Mouse (Mus musculus) CH12.LX (cell line): ENCODE measurements at regions not wholly inside any gene's neighbourhood (a gene's known extent, or its start where the extent isn't known, plus 50 kb on each side); places are given as distances from the start of the nearest gene placed in this dataset.

Experiments used
- CHD2 ChIP-seq: IDR thresholded peaks from 2 replicates; pipeline ENCODE4 v1.6.1; 2011; ENCODE audit warnings: low read length, improper control_type of control experiment
- CTCF ChIP-seq, 2 experiments: IDR thresholded peaks in 1 of 2; conservative IDR thresholded peaks in 1 of 2; 2 replicates each; pipeline ENCODE4 v1.5.1; 2011 to 2012; ENCODE audit warnings: low read depth in 2 of 2, low read length in 2 of 2, improper control_type of control experiment in 1 of 2, inconsistent platforms in 1 of 2, mild to moderate bottlenecking in 1 of 2, moderate library complexity in 1 of 2
- ELF1 ChIP-seq: IDR thresholded peaks from 2 replicates; pipeline ENCODE4 v1.6.1; 2014; ENCODE audit warnings: low read depth, mild to moderate bottlenecking, inconsistent platforms, low read length, improper control_type of control experiment
- EP300 ChIP-seq: IDR thresholded peaks from 2 replicates; pipeline ENCODE4 v1.6.1; 2011; ENCODE audit warnings: low read length, improper control_type of control experiment
- HCFC1 ChIP-seq: IDR thresholded peaks from 2 replicates; pipeline ENCODE4 v1.6.1; 2012; ENCODE audit warnings: low read depth, mild to moderate bottlenecking, inconsistent platforms, low read length, improper control_type of control experiment
- JUND ChIP-seq: conservative IDR thresholded peaks from 2 replicates; pipeline ENCODE4 v1.6.1; 2011; ENCODE audit warnings: low read depth, low read length, improper control_type of control experiment
- MAX ChIP-seq: IDR thresholded peaks from 2 replicates; pipeline ENCODE4 v1.6.1; 2011; ENCODE audit warnings: low read length, improper control_type of control experiment
- MAZ ChIP-seq: IDR thresholded peaks from 2 replicates; pipeline ENCODE4 v1.6.1; 2012; ENCODE audit warnings: low read depth, mild to moderate bottlenecking, inconsistent platforms, low read length, improper control_type of control experiment, moderate library complexity
- POLR2A ChIP-seq: IDR thresholded peaks from 2 replicates; pipeline ENCODE4 v1.6.1; 2011; ENCODE audit warnings: low read depth, mild to moderate bottlenecking, improper control_type of control experiment, low read length
- TCF12 ChIP-seq: IDR thresholded peaks from 2 replicates; pipeline ENCODE4 v1.6.1; 2014; ENCODE audit warnings: low read depth, mild to moderate bottlenecking, inconsistent platforms, low read length, improper control_type of control experiment
- UBTF ChIP-seq: IDR thresholded peaks from 2 replicates; pipeline ENCODE4 v1.6.1; 2012; ENCODE audit warnings: low read depth, mild to moderate bottlenecking, inconsistent platforms, low read length, improper control_type of control experiment, moderate library complexity
- USF1 ChIP-seq: IDR thresholded peaks from 2 replicates; pipeline ENCODE4 v1.6.1; 2014; ENCODE audit warnings: low read depth, mild to moderate bottlenecking, inconsistent platforms, low read length, improper control_type of control experiment
- ZNF384 ChIP-seq: IDR thresholded peaks from 2 replicates; pipeline ENCODE4 v1.6.1; 2012; ENCODE audit warnings: low read depth, low read length, improper control_type of control experiment, inconsistent platforms

DNA sequence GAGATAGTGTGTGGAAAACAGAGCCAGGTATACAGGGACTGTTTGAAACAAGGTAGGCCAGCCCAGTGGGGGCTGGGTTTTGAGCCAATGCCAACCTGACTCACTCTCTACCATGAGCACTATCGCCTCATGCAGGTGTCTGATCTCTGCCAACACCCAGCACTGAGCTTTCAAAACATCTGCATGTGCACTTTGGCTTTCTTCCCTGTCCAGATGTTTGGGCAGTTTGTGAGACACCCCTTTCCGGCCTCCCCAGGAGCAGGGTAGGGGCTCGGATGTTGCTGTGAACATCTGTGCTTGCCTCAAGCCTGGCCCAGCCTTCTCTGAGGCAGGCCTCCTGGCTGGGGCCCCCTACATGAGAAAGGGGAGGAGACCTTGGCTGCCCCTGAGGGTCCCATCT is 65.5 kb upstream of the Col13a1 start:
- TF ChIP-seq EP300 (no peak), CTCF (conservative IDR thresholded peaks at IDR 0.05 in 1 of 2, IDR thresholded peaks at IDR 0.05 in 1 of 2; ENCODE audit: low read depth in 2 of 2, low read length in 2 of 2) (no peak), USF1 (no peak), CHD2 (no peak), POLR2A (no peak), UBTF (no peak), JUND (no peak), MAZ (no peak), ELF1 (no peak), HCFC1 (no peak), ZNF384 (no peak), MAX (no peak), TCF12 (no peak)
